Mouse (Mus musculus) adrenal gland (tissue): ENCODE data around the gene Sema4c.

ENCODE experiments used
- intact Hi-C: fragments of 180-260 bp; cut with DNase I; formaldehyde crosslinking; loops from one replicate; pipeline ENCODE4 v1.15.1; 2025

The Sema4c gene

DNA sequence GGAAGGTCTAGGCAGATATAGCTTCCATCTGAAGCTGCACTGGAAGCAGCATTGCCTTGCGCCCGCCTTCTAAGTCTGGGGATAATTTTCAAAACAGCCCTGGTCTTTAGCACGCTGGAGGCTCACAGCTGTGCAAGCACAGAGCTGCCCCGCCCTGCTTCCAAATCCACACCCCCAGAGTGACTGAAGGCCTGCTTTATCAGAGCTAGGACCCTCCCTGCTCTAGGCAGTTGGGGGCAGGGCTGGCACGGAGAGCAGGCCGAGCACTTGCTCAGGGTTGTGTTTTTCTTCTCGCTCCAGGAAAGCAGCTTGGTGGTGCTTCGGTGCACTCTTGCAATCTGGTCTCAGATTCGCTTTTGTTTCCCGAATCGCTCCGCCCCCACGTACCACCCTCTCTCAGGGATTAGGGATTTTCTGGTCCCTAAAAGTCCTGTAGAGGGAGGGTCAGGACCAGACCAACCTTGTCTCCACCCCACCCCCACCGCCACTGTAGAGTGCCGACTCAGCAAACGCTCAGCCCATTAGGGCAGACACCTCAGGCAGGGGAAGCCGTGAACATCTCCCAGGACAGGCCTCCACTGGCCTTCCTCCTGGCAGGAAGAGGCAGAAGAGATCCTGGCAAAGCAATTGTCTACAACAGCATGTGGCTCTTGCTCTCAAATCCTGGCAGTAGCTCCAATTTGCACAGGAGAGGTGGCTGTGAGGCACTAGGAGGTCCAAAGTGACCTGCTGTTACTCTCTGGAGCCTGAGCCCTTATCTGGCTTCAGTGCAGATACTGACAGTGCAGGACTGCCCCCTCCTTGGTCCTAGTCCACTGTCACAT is 22.4 kb upstream of the Sema4c start:
- intact Hi-C loops, result no loop called here

DNA sequence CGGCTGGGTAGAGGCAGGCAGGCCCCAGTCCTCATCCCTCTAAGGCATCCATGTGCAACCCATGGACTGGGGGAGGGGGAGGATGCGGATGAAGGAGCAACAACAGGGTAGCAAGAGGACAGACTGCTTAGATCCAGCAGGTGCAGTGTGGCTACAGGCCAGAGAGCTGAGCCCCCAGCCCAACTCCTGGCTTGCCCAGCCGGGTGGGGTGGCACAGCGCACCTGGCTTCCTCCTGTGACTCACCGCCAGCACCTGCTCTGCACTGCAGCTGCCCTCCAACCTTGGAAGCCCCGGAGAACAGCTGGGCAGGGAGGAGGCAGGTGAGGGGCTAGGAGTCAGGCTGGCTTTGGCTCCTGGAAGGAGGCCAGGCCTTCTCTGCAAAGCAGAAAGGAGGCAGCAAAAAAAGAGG is 21.8 kb upstream of the Sema4c start:
- intact Hi-C loops, result no loop called here

DNA sequence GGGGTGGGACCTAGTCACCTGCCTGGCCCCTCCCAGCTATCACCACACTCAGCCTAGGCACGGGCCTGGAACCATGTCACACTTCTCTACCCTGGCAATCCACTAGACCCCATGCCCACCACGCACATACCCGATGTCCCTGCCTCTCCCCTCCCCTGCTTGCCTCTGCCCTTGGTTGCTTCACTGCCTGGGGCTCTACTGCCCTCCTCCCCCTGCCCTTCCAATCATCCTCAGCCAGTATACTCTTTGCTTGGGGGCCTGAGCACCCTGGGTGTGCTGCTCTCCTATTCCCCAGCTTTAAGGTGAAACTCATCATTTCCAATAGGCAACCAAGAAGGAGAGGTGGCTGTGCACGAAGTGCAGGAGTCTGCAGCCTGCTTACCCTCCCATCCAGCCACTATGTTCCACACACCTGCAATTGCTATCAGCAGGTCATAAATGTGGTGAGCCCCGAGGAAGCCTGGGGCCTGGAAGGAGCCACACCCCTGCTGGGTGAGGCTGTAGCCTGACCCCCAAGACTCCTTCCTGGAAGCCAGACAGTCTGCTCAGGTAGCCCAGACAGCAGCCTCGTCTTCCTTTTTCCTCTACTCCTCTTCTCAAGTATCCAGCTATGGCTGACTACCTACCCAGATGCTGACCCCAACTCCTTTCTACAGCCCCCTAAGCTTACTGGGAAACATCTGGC is 19.0 kb upstream of the Sema4c start:
- intact Hi-C loops, result no loop called here

DNA sequence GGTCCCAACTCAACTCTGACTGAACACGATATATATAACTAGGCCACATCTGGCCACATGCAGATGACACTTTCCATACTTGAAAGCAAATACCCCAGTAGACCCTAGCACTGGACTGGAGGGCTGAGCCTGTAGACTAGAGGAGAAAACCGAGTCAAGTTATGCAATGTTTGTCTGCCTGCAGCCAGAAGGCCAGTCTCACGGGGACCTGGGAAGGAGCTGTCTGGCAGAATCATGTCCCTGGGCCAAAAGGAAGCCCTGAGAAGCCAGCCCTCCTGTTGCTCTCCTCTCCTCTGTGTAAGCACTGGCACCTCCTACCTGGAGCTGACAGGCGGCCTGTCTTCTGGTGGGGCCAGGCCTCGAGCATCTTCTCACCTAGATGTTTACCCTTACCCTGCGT is 17.2 kb upstream of the Sema4c start:
- intact Hi-C loops, result no loop called here

DNA sequence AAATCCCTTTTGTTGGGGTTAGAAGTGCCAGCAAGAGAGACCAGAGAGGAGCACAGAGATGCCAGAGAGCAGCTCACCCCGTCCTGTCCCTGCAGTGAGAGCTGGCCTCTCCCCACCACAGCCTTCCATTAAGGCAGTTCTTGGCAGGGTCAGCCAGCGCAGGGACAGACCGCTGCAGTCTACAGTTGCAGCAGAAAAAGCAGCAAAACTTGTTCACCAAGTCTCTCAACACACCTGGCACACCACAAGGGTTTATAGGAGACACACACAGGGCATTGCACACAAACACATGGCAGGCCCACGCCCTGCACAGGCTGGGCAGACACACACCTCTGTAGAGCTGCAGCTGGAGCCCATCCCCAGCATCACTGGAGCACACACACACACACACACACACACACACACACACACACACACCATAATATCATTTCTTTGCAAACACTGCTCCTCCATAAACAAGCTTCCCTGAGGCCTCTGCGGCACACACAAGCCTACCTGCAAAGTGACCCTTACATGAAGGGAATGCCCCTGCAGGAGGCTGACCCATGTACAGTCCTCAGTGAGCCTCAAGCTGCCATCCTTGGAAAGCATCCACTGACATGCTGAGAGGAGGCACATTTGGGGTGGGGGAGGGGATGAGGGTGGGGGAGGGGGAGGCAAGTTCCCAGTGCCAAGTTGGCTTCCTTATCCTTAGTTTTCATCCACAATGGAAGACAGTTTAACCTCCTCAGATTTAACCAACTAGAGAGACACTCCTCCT is 16.2 kb upstream of the Sema4c start:
- intact Hi-C loops, result no loop called here

DNA sequence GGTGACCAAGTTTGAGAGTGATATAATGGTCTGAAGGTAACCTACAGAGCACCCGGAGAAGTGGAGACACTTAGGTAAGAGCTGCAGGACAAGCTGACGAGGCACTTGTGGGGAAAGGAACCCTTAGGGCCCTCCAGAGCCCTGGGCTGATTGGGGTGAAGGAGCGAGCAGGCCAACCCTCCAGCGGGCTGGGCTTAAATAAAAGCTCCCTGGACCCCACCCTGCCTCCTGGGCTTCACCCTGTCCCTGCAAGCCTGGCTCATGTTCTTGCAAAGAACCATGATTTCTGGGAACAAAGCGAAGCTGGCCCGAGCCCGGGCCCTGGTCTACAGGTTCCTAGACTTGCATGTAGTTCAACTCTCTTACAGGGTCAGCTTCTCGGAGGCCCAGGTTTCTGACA is 15.4 kb upstream of the Sema4c start:
- intact Hi-C loops, result no loop called here

DNA sequence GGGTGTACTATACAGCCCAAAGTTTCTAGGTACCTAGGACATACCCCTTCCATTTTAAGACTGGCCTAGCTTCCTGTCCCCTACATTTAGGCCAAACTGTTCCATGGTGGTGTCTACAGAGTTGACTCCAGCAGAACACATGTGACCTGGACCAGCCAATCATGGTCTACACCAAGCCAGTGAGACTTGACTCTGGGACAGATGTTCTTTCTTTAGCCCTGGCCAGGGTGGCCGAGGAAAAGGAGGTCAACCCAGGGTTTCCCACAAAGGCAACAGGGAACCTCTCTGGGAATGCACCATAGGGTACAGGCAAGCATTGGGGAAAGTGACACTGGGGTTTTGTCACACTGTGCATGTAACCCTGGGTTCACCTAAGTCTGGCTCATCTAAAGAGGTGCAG is 14.6 kb upstream of the Sema4c start:
- intact Hi-C loops, result no loop called here

DNA sequence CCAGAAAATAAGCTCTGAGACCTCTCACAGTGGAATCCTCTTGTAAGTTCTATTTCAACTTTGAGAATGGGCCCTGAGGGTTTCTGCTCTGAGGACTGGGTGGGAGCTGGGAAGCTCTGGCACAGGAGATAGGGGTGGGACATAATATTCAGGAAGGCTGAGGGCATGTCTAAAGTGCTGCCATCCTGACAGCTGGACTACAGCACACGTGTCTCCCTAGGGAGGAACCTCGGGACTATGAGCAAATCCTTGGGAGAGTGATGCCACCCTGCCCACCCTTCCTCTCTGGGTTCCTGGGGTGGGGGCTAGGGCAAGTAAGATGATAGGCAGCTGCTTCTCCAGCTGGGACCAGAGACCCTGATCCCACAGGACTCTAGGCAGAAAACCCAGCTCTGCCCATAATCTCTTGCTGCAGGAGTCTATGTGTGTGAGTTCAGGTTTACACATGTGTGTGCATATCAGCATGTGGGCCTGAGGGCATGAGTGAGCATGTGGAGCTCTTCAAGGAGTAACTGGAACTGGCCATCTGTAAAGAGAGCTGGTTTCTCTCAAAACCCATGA is 14.1 kb upstream of the Sema4c start:
- intact Hi-C loops, result no loop called here

DNA sequence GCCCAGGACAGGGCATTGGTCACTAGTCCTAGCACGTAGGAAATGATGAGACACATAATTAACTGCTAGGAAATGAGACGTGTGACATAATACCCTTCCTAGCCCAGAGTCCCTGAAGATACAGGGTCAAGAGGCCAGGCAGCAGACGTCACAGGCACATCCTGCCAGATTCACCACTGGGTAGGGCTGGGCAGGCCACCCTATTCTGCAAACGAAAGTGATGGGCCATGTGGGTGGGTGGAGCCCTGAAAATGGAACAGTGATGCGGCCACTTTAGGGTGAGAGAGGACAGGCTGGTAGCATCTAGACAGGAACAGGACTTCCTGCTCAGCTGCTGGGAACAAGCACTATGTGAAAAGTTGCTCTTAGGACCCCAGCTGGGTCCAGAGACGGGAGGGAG is 13.5 kb upstream of the Sema4c start:
- intact Hi-C loops, result no loop called here

DNA sequence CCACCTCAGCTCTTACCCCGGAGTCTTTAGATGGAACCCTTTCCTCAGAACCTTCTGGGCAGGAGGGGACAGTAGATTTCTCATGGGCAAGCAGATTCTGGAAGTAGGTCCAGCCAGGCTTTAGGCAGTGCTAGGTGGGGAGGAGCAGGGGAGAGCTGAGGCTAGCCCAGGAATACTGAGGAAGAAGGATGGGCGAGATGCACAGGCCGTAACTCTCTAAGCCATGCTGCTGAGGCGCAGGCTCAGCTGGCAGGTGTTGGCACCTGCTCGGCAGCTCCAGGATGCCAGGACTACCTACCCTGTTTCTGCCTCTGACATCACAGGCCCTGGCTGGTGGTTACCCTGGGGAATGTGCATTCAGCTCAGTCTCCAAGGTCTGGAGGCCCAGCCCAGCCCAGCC is 12.2 kb upstream of the Sema4c start:
- intact Hi-C loops, result no loop called here

DNA sequence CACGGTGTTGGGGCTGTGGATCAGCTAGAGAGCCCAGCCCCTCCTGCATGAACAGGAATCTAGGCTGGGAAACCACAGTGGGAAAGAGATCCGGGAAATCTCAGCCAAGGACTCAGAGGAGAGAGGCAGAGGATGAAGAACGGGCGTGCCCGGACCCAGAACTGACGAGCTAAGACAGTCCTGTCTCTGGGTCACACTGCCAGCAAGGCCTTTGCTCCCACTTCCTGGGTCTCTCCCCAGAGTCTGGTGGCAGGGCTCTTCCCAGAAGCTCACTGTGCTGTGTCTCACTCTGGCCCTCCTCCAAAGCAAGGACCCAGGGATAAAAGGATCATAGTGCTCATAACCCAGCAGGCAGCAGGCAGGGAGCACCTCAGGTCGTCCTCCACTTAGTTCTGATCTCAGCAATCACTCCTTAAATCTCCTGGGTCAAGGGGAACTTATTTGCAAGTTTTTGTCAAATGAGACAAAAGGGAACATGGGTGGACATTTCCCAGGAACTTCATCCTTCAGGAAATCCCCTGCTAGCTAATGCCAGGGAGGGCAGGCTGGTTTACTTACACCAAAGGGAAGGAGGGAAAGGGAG is 11.6 kb upstream of the Sema4c start:
- intact Hi-C loops, result loop anchor here (5.0 kb wide), 1 partner anchor 48 kb away; no protein-coding TSS in a partner anchor

DNA sequence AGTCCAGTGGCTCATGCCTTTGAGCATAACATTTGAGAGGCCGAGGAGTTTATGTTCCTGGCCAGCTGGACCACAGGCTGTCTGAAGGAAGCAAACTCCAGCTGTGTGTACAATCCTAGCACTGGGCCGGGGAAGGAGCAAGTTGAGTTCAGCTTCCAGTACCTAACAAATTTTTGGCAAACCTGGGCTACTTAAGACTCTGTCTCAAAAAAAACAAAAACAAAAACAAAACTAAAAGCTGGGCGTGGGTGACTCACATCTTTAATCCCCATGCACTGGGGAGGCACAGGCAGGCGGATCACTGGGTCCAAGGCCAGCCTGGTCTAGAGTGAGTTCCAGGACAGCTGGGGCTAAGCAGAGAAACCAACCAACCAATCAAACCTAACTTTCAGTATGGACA is 10.6 kb upstream of the Sema4c start:
- intact Hi-C loops, result loop anchor here (5.0 kb wide), 1 partner anchor 49 kb away; no protein-coding TSS in a partner anchor

DNA sequence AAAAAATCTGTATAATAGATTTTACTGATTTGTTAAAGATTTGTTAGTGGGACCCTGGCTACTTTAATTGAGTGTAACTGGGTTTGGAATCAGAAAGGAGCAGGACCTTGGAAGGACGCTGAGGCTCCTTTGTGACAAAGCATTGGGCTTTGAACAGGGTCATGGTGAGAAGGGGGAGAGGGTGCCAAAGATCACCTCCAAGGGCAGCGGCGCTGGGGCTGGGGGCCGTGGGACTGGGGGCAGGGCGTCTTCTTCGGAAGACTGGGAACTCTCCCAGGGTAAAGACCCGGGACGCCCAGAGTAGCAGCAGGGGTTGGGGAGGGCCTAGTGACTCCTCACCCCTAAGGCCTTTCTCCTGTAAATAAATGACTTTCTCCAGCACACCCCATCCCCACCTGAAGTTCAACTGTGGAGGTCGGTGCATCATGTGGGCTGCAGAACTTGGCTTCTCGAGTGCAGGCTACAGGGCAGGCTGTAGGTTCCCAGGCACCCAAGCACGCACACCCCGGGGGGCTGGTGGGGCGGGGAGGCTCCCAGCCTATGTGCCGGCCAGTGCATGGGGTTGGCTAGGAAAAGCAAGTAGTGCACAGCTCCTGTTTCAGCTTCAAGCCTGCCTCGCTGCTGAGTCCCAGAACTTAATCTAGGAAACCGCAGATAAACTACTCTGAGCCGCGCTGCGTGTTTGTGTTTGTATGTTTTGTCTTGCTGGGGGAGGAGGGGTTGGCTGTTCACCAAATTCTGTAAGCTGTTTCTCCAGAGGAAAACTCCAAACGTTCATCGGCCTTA is 9.9 kb upstream of the Sema4c start:
- intact Hi-C loops, result loop anchor here (5.0 kb wide), 1 partner anchor 49 kb away; no protein-coding TSS in a partner anchor

DNA sequence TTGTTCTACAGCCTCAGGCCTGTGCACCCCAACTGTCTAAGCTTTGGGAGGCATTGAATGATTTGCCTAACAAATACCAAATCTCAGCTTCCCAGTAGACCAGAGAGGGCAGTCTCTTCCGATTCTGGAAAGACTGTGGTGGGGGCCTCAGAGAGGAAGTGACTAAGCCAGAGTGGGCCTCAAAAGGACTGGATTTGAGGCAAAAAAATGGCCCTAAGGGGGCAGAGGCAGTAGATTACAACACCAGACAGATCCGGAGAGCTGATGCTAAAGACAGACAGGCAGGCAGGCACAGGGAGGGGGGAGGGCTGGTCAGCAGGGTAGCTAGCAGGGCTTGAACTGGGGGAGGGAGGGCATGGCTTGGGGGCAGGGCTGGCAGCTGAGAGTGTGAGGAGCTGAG is 8.3 kb upstream of the Sema4c start:
- intact Hi-C loops, result loop anchor here (5.0 kb wide), 1 partner anchor 51 kb away; no protein-coding TSS in a partner anchor

DNA sequence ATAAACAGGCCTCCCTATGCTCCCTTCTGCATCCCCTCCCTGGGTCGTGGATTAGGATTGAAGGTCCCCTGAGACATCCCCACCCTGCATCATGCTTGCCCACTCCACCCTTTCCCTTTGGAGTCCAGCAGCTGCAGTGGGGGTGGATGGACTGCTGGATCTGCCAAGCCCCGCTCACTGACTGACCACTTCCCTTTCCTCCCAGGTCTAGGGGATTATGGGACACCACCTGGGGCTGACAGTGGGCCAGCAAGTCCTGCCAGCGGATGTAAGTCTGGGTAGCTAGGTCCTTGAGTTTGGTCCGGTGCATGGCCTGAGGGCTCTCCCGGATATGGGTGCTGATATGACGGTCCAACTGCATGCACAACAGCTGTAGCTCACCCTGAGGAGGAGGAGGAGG is 6.0 kb upstream of the Sema4c start:
- intact Hi-C loops, result no loop called here

DNA sequence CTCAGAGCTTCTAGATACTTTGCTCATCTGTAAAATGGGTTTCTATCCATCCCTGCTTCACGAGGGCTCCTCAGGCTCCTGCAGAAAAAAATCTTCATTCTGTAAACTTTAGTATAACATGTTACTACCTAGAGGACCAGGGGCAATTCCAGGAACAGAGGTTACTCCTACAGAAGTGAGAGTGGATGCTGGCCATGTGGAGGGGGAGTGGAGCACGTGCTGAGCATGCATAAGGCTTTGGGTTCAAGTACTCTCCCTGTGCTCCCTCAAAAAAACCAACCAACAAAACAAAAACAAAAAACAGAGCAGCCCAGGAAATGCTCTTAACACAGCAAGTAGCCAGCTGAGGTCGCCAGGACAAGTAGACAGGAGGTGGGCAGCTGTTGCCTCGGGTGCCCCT is 5.5 kb upstream of the Sema4c start:
- intact Hi-C loops, result no loop called here

DNA sequence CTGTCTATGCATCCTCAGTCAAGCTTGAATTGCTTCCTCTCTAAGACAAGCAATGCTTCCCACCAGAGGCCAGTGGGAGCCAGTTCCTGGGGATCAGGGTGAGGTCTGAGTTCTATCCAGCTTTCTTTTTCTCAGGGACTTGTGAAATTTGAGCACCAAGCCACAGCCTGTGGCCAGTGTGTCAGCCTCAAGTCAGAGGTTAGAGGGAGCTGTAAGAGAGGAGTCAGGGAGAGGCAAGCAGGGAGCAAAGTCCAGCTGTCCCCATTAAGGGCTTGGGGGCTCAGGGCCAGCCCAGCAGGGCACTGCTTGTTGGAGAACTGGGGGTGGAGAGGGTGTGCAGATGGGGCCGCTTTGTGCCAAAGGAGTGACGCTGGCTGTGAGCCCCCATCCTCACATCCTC is 5.0 kb upstream of the Sema4c start:
- intact Hi-C loops, result no loop called here

DNA sequence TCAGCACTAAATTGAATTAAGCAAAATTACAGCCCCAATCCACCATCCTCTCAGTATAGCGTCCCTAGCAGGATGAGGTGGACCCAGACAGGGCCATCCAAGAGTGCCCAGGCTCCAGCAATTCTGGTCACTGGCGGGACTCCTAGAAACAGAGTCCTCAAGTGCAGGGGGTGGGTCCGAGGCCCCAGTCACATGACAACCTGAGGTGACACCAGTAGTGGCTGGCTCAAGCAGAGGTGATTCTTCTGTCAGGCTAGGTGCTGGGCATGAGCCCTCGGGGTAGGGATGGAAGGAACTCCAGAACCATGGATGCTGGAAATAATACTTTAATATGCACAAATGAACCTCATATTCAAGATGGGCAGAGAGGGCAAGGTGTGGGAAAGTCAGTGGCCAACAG is 4.2 kb upstream of the Sema4c start:
- intact Hi-C loops, result no loop called here

DNA sequence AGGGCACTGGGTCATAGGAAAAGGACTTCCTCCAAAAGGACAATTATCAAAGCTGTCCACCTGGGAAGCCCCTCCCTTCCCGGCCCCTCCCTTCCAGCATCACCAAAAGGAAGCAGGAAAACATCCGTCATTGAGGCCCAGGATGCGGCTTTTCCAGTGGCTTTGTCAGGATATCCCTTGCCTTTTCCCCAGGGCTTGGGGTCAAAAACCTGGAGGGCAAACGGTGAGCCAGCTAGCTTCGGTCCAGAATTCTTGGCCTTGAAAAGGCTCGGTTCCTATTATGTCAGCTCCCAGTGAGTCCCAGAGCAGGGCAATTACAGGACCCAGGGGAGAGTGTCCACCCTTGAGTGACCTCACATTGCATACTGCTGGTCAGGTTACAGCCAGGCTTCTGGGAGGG is 2.8 kb upstream of the Sema4c start:
- intact Hi-C loops, result no loop called here

DNA sequence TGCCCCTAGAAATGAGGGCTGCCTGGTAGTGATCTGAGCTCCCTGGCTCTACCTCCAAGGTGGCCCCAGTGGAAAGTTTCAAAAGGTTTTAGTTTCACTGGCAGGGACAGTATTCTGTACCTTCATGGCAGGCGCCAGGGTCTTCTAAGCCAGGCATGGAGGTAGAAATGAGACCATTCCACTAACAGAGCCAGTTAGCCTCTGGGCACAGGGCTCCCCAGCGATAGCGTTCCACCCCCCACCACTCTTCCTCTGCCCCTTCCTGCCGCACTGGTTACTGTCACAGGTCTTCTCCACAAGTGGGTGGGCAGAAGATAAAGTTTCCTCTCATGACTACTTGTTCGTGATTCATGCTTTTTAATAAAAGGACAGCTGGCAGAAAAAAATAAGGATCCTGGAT is 1.7 kb upstream of the Sema4c start:
- intact Hi-C loops, result loop anchor here (5.0 kb wide), 1 partner anchor 37 kb away; no protein-coding TSS in a partner anchor
